Mouse (Mus musculus) liver, embryonic 14.5 days (tissue): ENCODE results near the gene Bud13.

ENCODE experiments used
- CTCF ChIP-seq: IDR thresholded peaks from 2 replicates; pipeline ENCODE4 v1.5.1; 2016; ENCODE audit warnings: antibody characterized with exemption, low read depth, control low read depth
- EP300 ChIP-seq: IDR thresholded peaks from 2 replicates; pipeline ENCODE4 v1.6.1; 2016; ENCODE audit warnings: antibody characterized with exemption, low read depth

GRCm38 (mm10) chr9:46259111-46259510 is 23.7 kb upstream of the Bud13 start:
- no peak for TF ChIP-seq CTCF
- TF ChIP-seq EP300, result no peak
